Mouse (Mus musculus) thymus, postnatal 36 days (tissue): ENCODE data around the gene Mtch1.
"Not testable (repeated sequence)": the region's sequence is repeated elsewhere in the genome, so short reads cannot be mapped to it uniquely, and the experiment has no call there.

Experiments
- DNase-seq, 2 experiments: peaks; one replicate each; pipeline ENCODE4 v3.0.0; 2022; ENCODE audit warnings: mixed read lengths in 2 of 2

Mtch1 gene

DNA sequence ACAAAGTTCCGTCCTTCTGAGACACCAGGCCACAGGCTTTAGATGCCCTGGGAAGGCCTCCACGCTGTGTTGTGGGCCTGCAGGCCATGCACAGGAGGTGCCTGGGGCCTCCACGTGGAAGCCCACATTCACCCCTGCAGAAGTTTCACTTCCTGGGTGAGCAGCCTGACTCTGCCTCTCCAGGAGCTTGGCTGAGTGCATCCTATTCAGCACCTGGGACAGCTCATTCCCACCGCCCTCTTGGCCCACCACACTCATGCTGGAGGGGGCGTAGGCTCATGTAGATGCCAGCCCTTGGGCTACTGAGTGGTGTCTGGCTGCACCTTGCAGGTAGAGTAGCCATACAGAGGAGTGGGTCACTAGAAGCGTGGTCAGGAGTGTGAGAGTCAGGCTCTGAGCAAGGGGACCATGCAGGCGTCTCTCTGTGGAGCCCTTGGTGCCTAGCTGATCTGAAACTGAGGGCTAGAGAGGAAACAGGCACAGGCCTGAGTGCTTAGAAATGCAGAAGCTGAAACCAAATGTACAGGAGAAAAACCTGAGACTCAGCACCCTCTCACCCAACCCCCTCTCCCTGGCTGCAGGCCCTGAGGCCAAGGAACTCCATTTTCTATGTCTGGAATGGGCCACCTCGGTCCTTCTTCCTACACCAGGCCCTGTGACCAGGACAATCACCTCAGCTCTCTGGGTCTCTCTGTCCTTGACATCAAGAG, 14.4 kb upstream of the Mtch1 start:
- DNase-seq, result peak; percentile 44 to 55

DNA sequence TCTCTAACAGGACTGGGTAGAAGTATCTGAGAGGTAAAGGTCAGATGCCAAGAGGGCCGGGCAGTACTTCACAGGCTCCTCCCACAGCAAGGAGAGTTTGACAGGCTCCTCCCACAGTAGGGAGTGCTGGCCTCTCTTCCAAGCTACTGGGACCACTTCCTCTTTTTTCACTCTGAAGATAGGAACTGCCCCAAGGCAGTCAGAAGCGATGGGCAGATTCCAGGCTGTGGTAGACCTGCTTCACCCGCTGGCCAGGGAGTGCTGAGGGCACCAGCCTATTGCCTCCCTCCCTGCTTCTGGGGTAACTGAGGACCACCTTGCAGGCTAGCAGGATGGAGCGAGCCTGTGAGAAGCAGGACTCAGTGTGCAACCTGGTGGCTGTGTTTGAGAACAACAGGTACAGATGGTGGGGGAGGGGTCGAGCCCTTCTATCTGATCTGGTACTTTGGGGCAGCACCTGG, 13.1 kb upstream of the Mtch1 start, which contains the start of gene Fgd2:
Fgd2 (plus strand) TSS at position 154 of the 461 bp plus-strand sequence.
- no peak for DNase-seq

DNA sequence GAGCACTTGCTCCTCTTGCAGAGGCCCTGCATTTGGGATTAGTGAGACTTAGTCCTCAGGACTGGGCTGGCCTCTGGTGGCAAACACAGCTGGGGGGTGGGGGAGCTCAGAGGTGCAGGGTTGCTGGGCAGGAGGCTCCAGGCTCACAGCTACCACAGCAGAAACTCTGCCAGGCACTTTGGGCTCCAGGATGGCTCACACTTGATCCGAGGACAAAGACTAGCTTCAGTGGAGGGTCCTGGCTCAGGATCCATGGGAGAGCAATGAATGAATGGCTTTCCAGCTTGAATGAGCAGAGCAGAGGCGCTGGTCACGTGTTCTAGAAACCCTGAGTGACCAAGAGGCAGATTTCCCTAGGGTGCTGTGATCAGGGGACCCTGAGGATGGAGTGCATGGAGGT, 11.2 kb upstream of the Mtch1 start:
- DNase-seq, result no peak

DNA sequence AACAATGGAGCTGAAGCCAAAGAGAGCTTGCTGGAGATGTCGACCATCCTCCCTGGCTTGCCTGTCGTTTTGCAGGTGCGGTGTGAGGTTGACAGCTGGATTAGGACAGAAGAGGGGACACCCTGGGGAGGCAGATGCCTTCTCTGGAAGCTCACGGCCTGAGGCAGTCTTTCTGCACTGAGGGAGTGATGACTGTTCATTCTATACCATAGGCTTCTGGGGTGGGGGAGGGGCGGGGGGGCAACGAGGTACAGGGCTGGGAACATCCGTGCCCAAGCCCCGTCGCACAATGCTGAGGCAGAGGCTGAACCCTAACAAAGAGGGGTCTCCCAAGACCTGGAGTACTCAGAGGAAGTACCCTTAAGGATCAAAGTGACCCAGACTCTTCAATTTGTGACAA, 9.1 kb upstream of the Mtch1 start:
- no peak for DNase-seq

DNA sequence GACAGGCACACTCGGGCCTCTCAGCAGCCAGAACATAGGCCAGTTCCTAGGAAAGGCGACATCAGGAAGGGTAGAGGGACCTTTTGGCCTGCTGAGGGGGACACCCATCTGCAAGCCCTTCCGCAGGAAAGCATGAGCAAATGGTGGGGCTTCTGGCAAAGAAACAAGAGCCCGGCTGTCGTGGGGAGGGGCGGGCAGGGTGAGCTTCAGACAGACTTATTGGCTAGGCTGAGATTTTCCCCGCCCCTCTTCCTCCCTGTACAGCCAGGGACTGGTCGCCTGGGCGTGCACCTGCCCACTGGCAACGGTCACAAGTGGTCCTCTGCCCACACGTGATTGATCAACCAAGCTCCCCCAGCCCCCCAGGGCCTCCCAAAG, 8.7 kb upstream of the Mtch1 start:
- no peak for DNase-seq

DNA sequence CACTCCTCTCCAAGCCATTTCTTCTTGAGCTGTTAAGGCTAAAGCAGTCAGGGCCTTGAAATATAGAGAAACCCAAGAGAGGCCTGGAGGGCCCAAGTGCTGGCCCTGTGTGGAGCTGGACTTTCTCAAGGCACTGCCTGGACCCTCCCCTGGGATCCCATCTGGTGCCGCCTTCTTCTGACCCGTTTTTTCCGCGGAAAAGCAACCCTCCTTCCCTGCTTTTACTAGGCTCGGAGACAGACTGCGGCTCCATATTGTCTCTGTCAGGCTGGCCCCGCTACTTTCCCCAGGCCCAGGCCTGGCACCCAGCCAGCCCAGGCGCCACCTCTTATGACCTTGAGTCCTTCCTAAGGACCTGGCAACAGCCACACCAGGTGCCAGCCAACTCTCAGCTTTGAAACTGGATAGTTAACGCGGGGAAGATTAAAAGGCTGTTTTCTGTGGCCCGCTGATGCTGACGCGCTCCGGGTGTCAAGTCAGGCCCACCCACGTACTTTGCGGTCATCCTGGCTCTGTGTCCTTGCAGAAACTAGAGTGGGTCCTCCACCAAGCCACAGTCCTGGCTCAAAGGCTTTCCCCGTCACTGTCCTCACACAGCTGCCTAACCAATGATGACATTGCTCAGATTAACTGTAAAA, 8.2 kb upstream of the Mtch1 start:
- no peak for DNase-seq

DNA sequence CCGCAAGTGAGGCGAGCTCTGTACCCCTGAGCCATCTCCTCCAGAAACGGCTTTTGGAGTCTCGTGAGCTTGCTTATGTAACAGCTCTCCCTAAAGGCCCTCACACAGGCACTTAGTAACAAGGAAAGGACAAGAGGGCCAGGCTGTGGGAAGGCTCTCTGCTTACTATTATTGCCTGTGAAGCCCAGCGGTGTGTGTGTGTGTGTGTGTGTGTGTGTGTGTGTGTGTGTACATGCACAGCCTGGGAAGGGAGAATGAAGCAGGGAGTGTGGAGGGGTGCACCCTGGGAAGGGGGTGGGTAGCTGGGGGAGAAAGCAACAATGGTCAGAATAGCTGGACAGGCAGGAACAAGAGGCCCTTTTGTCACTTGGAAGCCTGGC, 7.7 kb upstream of the Mtch1 start:
- no peak for DNase-seq

DNA sequence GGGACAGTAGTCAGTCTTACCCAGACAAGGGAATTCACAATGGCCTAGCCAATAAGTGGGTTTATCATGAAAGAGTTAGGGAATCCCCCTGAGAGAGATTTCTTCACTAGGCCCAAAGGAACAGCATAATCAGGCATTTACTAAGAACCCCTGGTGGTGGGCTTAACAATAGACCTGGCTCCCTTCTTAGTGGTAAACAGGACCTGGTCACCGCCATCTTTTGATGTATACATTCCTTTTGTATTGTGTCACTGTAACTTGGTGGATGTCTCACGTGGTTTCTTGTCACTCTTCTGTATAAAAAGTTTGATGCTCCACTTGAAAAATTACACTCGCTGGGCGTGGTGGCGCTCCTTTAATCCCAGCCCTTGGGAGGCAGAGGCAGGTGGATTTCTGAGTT, 3.3 kb upstream of the Mtch1 start:
- DNase-seq, result not testable (repeated sequence)

DNA sequence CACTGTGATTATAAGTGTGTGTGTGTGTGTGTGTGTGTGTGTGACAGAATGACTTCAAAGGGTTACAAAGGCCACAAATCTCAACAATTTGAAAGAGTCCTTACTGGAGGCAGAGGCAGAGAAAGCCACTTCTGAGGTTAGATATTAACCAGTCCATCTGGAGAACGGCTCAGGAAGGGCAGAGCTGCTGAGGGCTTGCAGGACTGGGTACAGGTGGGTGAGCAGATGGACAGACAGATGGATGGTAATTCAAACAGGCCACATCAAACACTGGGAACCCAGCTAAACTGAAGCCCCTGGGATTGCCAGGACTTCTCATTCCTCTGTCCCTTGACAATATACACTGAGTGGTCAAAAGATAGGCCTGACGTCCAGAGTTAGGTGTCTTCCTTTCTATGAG, 1.3 kb upstream of the Mtch1 start:
- DNase-seq, result no peak

DNA sequence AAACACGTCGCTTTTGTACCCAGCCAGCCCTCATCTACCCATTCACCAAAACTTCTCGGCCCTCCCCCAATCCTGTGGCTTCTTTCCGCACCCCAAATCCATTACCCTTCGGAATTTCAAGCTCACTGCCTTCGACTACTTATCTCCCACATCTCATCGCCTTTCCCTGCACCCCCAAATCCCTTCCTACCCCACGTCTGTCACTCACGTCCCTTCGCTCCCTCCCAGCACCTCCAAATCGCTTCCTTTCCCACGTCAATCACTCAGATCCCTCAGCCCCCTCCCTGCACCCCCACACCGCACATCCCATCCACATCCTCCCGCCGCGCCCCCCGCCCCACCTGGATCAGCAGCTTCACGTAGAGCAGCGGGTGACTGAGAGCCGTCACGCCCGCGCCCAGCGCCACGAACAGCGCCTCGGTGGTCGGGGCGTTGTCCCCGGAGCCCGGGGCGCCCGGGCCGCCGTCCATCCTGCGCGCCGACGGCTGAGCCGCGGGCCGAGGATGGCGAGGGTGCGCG, 549 bp downstream of the Mtch1 start:
- DNase-seq, result no peak

DNA sequence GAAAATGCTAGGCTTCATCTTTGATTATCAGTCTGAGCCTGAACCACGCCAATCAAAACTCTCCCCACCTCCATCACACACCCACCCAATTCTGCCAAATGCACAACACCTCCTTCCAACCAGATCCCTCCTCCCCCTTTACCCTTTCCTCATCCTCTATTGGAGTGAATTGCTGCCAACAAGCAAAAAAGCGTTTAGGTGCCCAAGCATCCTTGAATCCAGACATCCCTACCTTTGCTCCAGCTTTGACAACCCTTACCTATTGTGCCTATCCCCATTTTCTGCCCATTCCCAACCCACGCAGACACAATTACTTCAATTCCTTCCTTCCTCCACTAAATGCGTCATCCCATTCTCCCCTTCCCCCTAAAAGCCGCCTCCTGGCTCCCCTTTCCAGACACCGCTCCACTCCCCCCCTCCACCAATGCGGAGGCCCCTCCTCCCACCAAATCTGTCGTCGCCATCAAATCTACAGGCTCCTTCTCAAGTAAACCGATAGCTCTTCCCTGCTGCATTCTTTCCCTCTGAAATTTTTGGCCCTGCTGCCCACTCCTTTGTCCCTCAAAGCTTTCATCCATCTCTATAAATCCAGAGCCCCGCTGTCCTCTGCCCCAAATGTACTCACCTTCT, 1.1 kb downstream of the Mtch1 start:
- no peak for DNase-seq

DNA sequence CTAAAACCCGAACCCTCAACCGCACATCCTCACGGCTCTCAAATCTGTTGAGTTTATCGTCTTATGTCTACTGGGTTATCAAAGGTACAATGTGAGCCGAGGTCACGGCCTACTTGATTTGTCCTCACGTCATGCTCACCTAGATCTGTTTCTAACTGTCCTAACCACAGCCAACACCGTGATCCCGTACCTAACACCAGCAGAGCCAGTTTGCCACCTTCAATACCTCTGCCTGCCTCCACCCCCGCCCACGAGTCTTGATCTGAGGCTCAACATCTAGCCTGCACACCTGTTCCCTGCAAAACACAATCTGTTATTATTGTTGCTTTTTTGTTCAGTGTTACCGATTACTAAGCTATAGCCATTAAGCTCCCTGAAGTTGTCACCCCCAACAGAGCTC, 2.5 kb downstream of the Mtch1 start:
- DNase-seq, result no peak

DNA sequence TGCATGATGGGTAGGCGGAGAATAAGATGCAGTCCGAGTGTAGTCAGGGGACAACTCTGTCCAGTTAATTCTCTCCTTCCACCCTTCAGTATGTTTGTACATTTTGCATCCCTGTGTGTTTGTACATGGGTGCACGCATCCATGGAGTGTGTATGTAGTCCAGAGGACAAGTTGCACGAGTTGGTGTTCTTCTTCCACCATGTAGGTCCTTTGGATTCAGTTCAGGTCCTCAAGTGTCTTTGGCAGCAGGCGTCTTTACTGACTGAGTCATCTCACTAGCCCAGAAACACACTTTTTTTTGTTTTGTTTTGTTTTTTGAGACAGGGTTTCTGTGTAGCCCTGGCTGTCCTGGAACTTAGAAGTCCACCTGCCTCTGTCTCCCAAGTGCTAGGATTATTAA, 4.5 kb downstream of the Mtch1 start:
- no peak for DNase-seq

DNA sequence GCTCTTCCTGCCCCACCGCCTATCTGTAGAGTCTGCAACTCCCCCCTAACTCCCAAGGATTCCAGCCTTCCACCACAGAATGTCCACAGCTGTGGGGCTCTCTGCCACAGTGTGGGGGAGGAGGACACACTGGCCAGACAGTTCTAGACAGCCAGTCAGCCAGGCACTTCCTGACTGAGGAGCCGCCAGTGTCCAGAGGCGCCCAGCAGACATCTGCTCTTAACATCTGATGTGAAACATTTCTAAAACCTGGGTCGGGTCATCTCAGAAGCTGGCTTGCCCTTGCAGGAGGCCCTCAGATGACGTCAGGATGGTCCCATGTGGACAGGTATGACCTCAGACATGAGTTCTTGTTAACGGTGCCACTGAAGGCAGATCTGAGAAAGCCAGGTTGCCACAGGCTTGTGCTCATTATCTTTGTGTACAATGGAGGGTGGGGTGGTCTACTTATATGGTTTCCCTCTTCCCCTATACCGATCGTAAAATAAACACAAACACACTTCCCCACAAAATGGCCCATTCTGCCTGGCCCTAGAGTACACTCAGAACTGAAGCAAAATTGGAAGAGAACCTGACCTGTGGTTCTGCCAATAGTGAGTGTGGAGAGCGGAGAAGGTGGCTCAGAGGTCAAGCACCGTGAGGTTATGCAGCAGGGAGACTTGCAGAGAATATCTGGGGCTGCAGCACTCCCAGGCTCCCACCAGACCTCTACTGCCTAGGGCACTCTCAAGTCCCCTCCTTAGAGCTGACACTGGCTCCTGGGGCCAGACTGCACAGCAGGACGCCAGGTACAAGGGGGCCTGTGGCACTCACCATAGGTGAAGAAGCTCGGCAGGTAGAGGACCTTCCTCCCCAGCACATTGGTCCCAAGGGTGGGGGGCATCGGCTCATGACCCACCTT, 5.5 kb downstream of the Mtch1 start:
- DNase-seq, result no peak

DNA sequence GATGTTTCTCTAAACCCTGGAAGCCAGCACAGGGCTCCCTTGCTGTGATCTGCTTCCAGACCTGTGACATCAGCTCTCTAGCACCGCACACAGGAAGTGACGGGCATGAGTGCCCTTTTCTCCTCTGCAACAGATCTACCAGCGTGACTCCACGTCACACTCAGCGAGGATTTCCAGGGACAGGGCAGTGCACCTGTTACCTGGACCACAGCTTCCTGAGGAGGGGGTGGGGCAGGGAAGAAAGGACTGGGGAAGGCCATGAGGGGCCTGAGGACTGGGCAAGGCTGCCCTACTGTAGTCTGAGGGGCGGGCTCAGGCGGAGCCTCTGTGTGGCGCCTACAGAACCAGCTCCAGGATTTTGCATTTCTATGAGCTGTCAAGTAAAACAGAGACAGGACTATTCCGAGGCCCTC, 6.1 kb downstream of the Mtch1 start:
- peak; percentile 62 to 73 for DNase-seq

DNA sequence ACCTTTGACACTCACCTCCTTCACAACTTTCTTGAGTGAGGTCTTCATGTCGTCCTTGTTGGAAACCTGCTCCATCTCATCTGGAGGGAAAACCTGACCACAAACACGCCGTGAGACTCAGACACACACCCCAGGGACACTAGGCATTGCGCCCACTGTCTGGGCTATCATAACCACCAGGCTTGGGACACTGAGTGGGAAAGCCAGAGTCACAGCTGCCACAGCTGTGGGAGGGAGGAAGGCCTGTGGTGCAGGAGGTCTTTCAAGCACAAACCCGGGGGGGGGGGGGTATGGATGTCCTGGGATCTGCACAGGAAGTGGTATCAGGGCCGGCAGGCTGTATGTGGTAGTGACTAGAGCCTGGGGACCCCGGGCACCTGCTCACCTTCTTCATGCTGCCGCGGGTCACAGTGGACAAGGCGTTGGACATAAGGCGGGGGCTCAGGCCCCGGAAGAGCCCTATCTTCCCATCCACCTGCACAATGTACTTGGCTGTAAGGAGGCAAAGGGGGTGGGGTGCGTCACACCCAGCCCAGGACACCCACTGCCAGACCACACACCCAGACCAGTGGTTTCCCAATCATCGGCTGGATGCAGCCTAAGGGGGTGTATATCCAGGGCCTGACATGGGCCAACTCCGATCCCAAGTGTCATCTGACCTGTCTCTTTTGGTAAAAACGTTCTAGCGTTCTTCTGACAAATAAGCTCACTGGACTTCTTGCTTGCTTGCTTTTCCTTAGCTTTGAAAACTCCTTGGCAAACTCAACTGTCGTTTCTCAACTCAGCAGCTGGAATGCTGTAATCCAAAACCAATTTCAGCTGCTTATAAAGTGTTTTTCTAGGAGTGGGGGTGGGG, 7.1 kb downstream of the Mtch1 start:
- no peak for DNase-seq

DNA sequence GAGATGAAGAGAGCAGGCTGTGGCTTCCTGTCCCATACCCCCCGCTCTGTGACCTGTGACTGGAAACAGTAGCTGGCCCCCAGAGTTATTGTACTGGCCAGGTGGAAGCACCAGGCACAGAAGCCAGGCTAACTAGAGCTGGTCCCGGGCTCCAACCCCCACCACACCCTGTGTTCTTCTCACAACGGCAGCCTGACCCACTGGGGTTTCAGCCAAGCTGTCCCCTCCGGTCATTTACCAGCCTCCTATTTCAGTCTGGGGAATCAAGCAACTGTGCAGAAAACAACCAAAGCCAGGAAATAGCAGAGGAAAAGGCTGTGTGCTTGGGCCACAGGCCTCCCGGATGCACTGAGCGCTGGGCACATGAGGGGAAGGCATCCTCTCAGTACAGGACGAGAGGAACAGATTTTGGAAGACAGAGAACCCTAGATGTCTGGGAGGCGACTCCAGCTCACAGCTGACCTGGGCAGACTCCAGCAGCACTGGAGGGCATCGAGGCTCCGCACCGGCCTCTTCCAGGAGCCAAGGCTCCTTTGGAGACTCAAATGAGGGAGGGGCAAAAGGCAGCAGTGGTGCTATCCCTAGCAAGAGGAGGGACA, 8.5 kb downstream of the Mtch1 start:
- no peak for DNase-seq

DNA sequence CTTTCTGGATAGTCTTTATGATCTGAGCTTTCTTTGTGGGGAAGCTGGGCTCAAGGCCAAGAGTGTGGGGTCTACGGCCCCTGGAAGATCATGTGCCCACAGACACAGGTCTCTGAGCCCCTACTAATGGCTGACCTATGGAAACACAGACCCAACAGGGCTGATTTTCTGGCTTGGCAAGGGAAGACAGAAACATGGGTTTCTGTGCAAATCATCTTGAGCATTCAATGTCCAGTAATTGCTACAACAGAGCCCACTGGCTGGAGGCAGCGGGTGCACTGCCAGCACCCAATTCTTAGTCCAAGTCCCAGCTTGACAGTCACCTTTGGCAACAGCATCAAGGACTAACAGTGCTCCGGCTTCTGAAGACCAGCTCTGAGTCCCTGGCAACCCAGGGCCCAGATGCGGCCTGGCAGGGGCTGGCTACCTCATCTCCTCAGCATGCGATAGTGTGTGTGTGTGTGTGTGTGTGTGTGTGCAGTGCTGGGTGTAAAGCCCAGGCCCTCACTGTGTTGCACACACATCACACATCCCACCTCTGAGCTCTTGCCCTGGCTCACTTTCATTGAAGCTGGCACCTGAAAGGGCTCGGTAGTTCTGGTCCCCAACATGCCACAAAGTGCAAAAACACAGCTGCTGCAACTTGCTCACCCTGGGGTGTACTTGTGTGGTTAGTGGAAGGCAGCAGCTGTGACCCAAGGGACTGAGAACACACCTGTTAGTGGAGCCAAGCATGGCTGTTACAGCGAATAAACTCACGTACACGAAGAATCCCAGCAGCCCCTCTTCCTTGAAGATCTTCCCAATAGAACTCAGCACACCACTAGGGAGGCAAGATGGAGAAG, 9.5 kb downstream of the Mtch1 start:
- DNase-seq, result peak; percentile 49 to 77

DNA sequence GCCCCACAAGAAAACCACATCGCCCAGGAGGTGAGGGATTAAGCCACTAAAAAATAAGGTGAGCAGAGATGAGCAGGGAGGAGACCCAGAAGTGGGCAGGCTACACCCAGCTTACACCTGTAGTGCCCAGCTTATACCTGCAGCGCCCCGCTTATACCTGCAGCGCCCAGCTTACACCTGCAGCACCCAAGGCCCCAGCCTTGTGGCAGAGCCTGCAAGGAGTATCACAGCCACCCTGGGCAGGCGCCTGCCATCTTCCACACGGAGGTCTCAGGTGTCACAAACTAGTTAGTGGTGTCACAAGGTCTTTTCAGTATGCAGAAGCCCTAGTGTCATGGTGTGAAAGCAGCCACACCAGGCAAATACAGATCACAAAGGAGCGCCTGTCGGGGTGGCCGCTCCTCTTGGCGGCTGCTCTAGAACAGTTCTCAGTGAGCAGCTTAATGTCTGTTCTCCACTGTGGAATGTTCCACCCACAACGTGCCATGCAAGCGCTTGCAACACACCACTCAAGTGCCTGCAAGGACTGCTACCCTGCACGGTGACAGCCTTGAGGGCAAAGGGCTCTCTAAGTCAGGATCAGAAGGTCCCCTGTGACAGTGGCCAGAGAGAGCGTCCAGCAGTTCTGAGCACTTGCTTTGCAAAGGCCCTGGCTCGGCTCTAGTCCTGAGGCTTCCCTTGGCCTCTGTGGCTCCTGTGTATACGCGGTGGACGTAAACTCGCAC, 11.3 kb downstream of the Mtch1 start:
- DNase-seq, result no peak

DNA sequence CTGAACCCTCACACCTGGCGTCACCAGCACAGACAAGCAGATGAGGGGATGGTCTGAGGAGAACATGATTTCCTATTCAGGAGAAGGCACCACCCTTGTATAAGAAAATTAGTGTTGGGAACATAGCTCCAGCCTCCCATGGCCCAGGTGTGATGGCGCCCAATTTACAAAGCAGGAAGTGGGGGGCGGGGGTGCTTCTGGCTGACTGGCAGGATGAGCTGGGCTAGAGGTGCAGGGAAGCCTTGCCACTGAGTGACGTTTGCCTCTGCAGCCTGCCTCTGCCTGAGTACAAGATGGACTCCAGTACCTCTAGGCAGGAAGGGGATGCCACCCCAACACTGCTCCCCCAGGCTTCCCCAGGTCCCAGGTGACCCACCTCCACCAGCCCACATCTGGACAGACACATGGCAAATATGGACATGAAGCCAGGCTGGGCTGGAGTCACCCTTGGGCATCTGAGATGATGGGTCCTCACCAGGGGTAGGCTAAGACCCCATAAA, 15.5 kb downstream of the Mtch1 start:
- DNase-seq, result peak; percentile 68 to 76
